Mouse (Mus musculus) spleen, adult 18-20 months (tissue): ENCODE measurements around the gene Aatk.

Experiments
- DNase-seq, 2 experiments: peaks; one replicate each; pipeline ENCODE4 v3.0.0; 2022; ENCODE audit warnings: mixed read lengths in 2 of 2

The Aatk gene

DNA sequence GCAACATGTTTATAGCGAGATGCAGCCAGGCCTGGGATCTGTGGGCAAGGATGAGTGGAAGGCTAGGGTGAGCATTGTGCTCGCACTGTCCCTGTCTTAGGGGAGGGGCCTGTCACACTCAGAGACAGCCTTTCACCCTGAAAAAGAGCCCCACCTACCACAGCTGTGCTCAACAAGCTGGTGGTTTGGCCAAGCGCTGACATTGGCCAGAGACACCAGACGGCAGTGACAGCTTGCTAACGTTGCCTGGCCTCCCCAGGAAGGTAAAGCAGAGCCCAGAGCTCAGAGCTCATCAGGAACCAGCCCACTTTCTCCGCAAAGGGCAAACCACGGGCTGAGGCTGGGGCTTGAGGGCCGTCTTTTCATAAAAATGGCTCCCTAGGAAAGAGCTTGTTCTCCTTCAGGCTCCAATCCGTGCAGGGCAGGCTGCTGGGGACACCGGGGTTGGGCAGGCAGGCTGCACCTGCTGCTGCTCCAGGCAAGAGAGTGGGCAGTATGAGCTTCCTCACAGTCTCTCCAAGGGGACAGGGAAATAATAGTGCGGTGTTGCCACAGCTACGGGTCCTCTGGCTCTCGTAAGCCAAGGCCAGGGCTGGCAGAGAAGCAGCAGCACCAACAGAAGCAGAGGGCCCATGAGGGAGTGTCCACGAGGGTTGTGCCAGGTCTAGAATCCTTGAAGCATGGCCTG is 4.3 kb upstream of the Aatk start:
- no peak for DNase-seq

DNA sequence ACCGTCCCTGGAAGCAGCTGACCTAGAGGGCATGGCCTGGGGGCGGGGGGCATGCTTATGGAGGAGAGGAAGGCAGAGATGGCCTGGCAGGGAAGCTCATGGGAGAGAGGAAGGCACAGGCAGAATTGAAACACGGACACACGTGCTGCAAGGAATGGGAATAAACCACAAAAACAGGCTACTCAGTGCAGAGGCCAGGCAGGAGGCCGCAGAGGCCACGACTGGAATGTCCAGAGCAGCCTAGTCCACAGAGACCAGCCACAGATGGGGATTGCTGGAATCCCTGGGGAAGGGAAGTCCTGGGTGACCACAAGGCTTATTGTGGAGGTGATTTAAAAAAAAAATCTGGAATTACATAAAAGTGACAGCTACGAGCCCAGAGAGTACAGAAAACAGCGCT is 2.1 kb upstream of the Aatk start:
- no peak for DNase-seq

DNA sequence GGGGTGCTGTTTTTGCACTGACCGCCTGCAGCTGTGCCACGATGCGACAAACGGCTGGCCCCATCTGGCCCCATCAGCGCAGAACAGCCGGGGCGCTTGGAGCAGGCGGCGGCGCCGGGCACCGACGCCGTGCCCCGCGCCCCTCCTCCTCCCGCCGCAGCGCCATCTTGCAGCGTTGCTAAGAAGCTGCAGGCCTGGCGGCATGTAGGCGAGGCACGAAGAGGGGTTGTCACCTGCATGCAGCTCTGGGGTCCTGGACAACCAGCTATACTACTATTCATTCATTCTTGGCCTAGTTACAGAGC is 1.2 kb upstream of the Aatk start:
- no peak for DNase-seq

DNA sequence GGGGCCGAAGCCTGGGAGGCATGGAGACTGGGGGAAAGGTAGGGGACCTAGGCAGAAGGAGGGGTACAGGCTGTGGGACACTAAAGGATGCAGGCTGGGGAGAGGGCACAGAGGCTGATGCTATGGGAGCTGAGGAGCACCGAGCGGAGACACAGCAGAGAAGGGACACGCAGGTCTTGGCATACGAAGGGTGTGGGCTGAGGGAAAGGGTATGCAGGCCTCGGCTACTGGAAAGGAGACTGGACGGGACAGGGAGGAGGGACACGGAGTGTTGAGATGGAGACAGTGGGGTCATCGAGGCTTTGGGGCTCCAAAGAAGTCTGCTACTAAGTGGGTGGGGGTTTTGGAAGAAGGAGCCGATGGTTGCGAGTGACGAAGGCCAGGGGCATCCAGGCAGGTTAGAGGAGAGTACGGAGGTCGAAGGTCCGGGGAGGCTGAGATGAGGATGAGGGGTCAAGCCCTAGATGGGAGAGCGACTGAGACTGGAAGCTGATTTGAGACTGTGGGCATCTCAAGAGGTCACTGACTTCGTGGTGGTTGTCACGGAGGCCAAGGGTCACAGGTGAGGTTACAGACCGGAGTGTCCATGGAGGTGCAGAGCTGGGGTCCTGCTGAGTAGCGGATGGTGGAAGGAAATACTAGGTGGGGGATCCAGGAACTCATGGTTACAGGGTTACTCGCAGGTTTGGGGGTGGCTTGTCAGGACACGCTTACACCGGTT is 724 bp upstream of the Aatk start:
- no peak for DNase-seq

DNA sequence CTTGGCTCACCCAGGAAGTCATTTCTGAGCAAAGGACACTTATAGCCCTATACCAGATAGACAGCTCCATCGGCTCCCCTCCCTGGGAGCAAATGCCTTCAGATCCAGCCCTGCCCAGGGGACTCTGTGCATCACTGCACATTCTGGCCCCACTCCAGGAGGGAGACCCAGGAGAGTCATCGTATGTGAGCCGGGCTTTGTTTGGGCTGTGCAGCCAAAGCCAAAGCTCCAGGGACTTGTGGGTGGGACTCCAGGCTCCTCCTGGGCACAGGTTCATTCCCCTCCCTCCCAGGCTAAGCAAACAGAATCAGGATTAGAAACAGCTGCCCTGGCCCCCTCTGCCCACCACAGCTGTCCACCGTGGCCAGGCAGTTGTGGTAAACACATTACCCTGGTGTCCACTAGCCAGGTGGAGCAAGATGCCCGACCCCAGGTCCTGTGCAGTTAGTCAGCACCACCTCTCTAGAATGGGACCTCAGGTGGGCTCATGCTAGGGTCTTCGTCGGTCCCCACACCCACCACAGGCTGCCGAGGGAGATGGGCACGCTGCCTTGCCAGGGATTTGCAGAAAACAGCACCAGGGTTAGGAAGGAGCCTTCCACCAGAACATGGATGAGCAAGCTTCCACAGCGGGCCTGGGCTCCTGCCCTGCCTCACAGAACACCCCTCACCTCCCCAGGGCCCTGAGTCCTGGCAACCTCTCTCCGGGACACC is 971 bp downstream of the Aatk start:
- DNase-seq: no peak

DNA sequence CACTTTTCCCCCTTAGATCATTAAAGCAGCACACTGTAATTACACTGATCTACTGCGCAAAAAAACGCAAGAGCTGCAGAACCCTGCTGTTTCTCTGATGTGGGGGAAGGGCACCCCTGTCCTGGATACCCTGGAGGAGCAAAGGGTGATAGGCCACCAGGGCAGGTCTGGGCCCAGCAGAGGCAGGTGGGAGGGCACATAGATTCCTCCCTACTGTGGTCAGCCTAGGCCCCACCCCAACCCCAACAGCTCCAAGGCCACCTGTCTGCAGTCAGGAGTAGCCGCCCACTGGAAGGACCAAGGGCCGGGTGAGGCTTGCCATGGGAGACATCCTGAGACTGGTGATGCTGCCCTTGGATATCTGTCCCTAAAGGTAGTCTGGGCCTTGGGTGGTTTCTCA is 1.6 kb downstream of the Aatk start:
- DNase-seq: no peak

DNA sequence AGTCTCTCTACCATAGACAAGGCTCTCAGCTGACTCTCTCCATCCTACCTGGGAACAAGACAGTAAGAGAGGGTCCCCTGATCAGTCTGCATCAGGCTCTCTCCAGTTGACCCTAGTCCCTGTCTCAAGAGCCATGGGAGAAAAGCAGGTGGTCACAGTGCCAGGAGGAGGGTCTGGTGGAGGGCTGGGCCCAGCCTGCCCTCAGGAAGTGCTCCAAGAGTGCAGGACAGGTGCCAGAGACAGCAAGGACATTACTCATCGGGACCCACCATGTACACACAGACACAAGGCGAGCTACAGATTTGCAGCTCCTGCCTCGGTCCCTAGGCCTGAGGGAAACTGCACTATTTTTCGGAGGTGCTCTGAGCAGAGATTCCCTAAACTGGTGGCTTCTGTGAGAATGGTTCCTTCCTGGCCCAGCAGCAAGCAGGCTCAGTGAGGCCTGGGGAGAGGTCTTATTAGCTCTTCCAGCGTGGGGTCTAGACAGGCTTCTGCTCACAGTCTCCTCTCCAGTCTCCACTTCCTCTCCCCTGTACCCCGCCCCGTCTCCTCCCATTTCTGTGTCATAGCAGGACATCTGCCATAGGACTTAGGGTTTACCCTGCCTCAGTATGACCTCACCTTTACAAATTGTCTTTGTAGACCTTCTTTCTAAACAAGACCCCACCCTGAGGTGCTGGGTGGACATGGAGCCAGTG is 4.7 kb downstream of the Aatk start:
- no peak for DNase-seq

DNA sequence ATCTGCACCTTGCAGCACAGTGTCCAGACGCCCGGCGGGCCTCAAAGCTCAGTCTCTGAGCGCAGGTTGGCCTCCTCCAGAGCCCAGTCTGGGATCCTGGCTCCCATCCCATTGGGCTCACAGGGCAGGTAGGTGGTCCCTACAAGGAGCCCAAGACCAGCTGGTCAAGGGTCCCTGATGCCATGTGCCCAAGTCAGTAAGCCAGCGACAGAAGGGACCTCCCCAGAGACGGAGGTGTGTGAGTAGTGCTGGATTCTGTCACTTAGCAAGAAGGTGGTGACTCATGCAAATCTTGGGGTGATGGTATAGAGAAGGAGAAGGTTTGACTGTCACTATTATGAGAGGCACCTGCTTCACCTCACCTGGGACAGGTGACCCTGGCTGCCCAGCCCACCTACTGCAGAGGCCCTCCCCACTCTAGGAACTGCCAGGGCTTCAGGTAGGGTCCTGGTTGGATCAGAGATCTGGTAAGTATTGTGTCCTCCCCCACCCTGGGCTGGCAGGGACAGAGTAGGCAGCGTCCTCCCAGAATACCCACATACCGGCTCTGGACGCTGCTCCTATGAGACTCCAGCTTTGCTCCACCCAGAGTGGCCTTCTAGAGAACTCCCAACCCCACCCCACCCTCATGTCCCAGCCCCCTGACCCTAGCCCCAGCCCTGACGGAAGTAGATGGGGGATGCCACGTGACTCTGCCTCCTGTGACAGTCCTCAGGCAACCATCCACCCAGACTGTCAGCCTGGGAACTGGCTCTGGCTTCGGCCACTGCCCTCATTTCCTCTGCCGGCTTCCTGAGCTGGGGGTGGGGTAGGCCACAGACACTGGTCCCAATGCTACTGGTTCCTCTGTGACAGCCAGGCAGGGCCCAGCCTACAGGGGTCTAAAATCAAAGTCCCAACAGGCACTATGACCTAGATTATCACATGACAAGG is 5.5 kb downstream of the Aatk start:
- peak; percentile 18 to 27 for DNase-seq

DNA sequence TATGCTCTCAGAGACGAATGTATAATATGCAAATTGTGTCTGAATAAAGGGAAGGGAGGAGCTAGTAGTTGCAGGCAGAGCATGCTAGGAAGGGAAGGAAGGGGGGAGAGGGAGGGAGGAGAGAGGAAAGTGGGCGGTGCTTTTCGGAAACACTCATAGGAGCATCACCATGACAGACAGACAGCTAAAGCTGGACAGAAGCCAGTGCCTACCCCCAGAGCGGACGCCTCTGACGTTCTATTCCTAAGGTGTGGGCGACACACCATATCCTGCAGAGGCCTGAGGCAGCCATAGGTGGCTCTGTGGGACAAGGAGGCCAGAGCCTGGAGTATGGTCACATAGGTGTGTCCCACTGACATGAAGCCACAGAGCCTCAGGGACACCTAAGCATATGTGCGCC is 6.5 kb downstream of the Aatk start:
- DNase-seq: no peak

DNA sequence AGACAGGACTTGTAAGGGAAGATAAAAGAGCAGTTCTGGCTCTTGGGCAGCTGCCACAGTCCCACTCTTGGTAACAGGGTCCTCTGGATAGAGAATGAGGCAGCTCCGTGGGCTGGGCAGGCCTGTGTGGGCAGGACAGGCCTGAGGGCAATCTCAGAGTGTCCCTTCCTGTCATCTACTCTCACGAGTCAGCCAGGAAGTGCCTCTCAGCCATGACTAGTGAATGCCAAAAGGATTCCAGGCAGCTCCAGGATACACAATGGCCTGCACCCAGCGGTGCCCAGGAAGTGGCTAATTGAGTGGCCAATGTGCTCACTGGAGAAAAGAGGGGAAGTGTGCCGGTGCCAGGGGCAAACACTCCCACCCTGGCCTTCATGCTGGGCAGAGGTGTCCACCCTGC is 7.4 kb downstream of the Aatk start:
- no peak for DNase-seq

DNA sequence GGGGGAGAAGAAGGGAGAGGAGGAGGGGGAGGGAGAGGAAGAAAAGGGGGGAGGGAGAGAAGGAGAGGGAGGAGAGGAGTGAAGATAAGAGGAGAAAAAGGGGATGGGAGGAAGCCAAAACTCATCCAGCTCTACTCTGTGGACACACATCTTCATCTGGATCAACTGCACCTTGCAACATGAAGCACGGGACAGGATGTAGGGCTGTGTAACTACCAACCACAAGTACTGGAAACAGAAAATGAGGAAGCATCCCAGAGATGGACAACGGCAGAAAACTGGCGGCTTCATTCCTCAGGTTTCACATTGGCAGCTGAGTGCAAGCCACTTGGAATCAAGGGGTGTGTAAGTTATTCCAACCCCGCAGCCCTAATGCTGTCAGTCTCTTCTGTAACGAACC is 12.2 kb downstream of the Aatk start:
- DNase-seq: no peak

DNA sequence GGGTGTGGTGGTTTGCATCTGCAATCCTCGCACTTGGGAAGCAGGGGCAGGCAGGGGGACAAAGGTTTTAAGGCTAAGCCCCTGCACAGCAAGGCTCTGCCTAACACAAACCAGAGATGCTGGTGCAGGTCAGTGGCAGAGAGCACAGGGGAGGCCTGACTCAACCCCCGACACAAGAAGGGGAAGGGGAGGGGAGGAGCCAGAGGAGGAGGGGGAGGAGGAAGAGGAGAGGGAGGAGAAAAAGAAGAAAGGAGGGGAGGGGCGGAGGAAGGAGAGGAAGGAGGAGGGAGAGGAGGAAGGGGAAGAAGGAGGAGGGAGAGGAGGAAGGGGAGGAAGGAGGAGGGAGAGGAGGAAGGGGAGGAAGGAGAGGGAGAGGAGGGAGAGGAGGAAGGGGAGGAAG is 12.7 kb downstream of the Aatk start:
- no peak for DNase-seq

DNA sequence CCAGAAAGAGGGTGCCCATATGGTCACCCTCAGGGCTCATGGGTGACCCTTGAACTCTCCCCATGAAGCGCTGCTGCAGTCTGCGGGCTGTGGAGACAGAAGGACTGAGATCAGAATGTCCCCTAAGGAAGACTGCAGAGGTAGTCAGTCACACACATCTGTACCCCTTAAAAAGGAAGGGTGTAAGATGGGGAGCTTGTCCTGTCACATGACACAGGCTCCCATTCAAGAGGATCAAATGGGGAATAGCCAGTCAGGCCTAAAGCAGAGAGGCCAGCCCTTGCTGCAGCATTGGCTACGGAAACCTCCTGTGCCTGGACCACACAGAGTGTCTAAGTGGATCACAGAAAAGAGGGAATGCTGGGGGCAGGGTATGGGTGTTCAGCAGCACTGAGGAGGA is 13.5 kb downstream of the Aatk start:
- no peak for DNase-seq

DNA sequence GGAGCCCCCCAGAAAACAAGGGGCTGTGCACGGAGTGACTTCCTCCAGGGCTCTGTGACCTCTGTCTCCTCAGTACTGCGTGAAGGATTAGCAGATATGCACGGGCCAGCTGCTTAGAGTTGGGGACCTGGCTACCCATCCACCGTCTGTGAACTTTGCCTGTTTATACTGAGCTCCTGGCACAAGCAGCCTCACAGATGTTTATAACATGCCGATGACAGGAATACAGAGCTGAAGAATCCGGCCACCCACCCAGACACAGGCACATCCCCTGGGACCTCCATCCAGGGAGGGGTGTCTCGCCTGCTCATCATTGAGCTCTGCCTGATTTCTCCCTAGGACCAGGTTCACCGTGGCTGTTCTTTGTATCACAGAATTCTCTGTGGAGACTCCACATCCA is 14.9 kb downstream of the Aatk start:
- no peak for DNase-seq

DNA sequence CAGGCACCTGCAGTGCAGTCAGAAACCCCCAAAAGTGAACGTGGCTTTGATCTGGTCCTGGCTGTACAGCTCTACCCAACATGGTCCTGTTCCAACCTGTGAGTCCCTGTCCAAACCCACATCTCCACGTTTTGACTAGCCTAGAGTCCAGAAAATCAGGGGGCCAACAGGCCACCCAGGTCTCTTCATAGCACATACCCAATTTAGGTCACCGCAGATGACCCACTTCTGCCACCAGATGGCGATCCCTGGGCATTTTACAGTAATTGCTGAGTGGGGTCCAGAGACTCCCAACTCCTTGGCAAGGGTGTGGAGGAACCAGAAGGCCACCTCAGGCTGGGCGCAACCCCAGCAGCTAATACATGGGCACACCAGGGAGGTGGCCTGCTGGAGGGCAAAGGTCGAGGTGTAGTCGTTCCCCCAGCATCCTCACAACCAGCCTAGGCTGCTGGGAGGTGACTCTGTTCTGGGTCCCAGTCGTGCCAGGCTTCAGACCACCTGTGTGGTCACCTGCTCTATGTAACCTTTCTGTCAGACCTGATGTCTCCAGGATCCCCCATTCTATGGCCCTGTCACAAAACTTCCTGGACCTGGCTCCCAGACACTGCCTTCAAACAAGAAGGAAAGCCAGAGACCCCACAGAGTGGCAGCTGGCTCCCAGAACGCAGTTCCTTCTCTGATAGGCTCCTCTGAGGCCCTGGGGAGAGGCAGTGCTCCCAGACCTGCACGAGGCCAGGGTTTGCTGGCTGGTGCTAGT is 16.6 kb downstream of the Aatk start:
- peak in 1 of 2 experiments; percentile 25 for DNase-seq

DNA sequence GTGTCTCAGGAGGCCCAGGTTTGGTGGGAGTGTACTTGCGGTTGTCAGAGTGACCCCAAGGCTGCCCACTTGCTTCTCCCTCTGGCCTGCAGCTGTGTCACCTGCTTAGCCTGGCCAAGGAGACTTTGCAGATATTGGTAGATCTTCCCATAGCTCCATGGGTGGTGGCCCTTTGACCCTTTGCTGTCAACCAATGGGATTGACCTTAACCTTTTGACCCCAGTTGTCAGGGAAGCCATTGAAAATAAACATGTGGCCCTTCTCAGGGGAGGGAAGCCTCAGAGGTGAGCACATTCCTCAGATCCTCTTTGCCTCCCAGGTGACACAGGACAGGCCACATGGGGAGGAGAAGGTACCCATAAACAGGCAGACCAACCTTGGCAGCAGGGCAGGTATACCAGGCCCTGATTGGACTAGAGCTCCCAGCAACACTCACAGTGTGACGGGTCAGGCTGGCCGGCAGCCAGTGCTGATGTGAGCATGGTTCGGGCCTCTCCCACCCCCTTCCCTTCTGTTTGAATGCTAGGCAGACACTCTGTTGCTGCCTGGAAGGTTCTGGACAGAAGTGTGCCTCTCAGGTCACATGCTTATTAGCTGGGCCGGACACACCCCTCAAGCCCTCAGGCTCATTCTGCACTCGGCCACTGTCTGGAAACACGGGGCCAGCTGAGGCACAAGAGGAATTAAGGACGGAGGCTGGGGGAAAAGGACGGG is 17.4 kb downstream of the Aatk start:
- no peak for DNase-seq

DNA sequence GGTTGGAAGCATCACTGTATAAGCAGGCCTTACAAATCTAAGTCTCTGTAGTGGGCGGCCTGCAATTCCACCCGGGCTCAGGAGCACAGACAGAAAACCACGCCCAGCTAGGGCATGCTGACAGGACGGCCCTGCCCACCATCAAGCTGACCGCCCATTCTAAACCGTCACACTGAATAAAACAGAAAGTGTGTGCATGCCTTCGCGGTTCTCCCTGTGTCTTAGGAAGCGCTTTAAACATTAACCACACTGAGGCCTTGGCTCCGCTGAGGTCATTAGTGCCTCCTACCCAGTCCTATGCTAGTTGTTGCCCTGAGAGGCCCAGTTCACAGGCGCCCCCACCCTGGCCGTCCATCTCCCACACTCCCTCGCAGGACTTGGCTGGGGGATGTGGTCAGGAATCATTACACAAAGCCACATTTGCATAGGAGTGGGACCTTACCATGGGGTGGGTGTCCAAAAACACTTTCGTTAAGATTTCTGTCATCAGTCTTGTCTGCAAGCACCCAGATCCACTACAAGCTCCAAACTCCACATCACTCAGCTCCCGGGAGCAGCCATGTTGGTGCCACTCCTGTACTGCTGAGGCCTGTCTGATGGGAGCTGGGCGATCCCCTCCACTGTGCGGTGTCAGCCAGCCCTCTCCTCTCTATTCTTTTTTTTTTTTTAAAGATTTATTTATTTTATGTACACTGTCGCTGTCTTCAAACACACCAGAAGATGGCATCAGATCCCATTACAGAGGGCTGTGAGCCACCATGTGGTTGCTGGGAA is 18.5 kb downstream of the Aatk start:
- DNase-seq: no peak

DNA sequence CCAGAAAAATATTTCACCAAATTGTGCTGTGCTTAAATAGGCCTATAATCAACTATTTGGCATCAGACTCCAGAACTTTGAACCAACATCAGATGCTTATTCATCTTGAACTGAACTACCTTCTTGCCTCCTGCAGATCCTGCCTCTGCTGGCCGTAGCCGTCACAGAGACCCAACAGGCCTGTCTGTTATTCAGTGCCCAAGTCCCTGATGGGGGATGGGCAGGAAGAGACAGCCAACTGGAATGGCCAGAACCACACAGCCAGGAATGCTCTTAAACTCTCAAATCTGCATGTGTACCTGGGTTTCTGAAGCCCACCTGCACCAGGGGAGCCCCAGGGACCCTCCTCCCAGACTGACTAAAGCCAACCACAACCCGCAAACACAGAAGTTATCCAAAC is 20.0 kb downstream of the Aatk start:
- no peak for DNase-seq

DNA sequence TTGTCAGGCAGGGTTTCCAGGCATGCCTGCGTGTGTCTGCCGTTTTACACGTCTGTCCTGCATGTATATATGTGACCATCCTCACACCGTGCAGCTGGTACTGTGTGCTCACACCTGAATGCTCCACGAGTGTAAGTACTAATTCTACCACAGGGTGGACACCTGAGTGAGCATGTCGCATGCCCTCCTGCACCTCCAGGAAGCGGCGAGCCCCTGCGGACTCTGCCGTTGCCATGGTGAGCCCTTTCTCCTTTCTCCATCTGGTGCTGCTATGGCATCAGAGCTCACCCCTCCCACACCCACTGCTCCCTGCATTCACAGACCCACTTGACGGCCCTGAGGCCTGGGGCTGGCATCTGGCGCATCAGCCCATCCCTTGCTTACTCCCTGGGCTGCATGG is 24.1 kb downstream of the Aatk start:
- no peak for DNase-seq

DNA sequence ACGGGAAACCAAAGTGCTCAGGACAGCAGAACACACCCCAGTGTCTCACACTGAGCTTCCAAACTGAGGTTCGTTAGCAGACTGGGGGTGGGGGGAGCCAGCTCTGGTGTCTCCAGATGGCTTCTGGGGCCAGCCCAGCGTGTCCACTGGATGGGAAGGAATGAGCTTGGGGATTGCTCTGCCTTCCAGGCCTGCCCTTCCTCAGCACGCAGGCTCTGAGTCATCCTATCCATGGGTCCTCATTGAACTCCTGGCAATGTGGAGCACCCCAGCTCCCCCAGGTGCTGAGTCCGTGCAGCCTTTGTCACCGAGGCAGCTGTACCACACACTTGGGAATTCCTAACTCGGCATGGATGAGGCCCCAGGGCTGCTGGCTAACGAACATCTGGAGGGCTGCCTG is 24.8 kb downstream of the Aatk start:
- no peak for DNase-seq
